Mouse (Mus musculus) adrenal gland, postnatal 0 days (tissue): ENCODE measurements around the gene Pim1. TPM values are rescaled to one million over a fixed set of nuclear protein-coding genes. Genes with fewer than 3 reads are reported as not detected.

ENCODE experiments used
- polyA plus RNA-seq: library from polyadenylated mRNA; unstranded; fragments of >200 nt; fragmentation: Nextera tagmentation; extraction: Ambion mirVana; gene quantifications from 2 replicates; pipeline ENCODE4 v1.2.1, GENCODE M21; 2015

The Pim1 gene
- polyA plus RNA-seq, result 10.4 and 18.6 TPM in 2 replicates

GRCm38 (mm10) chr17:29490713-29491581, at the start of gene Pim1:
Pim1 (plus strand) TSS chr17:29490753.

Other genes with a start within 250 kb of the Pim1 start
- gene Ppil1, start 226.6 kb upstream of the Pim1 start, polyA plus RNA-seq, result 50.0 and 53.7 TPM in 2 replicates
- gene BC004004, start 222.0 kb upstream of the Pim1 start, polyA plus RNA-seq, result 119 and 127 TPM in 2 replicates
- 21.3 and 23.0 TPM in 2 replicates for gene Pi16, start 173.1 kb upstream of the Pim1 start, polyA plus RNA-seq
- 224 and 250 TPM in 2 replicates for gene Mtch1, start 142.8 kb upstream of the Pim1 start, polyA plus RNA-seq
- 3.0 and 6.9 TPM in 2 replicates for gene Fgd2, start 129.8 kb upstream of the Pim1 start, polyA plus RNA-seq
- gene Gm17657, start 58.9 kb downstream of the Pim1 start, polyA plus RNA-seq, result not detected in 2 replicates
- 8.7 and 11.7 TPM in 2 replicates for gene Tbc1d22b, start 59.0 kb downstream of the Pim1 start, polyA plus RNA-seq
- 0.28 and 1.4 TPM in 2 replicates for gene Tmem217, start 61.6 kb downstream of the Pim1 start, polyA plus RNA-seq
- gene Rnf8, start 124.0 kb downstream of the Pim1 start, polyA plus RNA-seq, result 52.0 and 84.2 TPM in 2 replicates
- 1.6 and 2.0 TPM in 2 replicates for gene Gm28043, start 124.1 kb downstream of the Pim1 start, polyA plus RNA-seq
- gene Cmtr1, start 169.8 kb downstream of the Pim1 start, polyA plus RNA-seq, result 91.1 and 117 TPM in 2 replicates
- gene Ccdc167, start 226.3 kb downstream of the Pim1 start, polyA plus RNA-seq, result 16.2 and 22.3 TPM in 2 replicates